Mouse (Mus musculus): Measurements from ENCODE around the gene Fam234a. TPM values are rescaled to one million over a fixed set of nuclear protein-coding genes. Genes with fewer than 3 reads are reported as not detected.

The Fam234a gene
- polyA plus RNA-seq, 2 experiments = 5.9 to 8.3 TPM

DNA sequence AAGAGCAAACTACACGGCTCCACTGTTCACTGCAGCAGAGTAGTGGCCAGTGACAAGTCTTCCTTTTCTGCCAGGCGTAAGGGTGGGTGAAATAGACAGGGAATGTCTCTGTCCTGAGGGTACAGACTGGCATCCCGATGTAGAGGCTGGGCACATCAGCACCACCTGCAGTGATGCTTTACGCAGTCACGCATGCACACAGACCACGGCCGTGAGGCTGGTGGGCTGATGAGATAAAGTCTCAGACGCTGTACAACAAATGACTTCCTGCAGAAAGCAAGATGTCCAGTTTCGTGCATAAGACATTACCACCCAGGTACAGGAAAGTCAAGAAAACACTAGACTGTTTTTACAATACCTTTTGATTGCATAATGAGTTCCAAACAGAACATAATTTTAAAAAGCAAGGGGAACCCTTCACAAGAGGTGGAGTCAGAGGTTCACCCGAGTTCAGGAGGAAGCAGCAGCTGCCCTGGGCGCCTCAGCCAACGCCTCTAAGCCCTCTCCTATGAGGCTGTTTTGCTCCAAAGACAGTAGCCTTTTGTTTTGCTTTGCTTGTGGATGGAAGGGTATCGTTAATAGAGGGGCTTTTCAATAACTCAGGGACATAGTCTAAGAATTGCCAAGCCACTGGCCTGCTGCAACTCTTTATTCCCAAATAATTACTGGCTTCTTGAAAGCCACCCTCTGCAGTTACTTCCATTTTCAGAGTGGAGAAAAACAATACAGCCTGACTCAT lies 8.8 kb downstream of the Fam234a start:
- H3K36me3 ChIP-seq (replicated peaks; ENCODE audit: control insufficient read depth, insufficient read depth, low read depth) = no peaks in the 10 kb centered on the region
- DNase-seq (ENCODE audit: low read depth in 3 of 3, low spot score in 3 of 3) (no peak), ATAC-seq (ENCODE audit: insufficient read depth) (no peak)
- TF ChIP-seq EP300 (IDR thresholded peaks at IDR 0.05; ENCODE audit: low read depth) (no peak), CTCF (IDR thresholded peaks at IDR 0.05; ENCODE audit: low read depth) (no peak)
- H3K9ac ChIP-seq (replicated peaks) = no peak overlapping the region
- H3K27ac ChIP-seq = no peak overlapping the region
- H3K27me3 ChIP-seq (ENCODE audit: control insufficient read depth, insufficient read depth, low read length) = no peaks in the 10 kb centered on the region
- whole genome bisulfite sequencing (ENCODE audit: insufficient replicate concordance) = 33% methylated on average over 13 of the region's 13 CpGs
- H3K9me3 ChIP-seq (ENCODE audit: control insufficient read depth, low read length) = no peaks in the 10 kb centered on the region
- peaks cover 9 to 24% of the 10 kb centered on the region in 2 experiments for H3K4me1 ChIP-seq (replicated peaks; ENCODE audit: control insufficient read depth in 2 of 2, insufficient read depth in 2 of 2, low read length in 1 of 2)
- H3K4me2 ChIP-seq (ENCODE audit: low read depth) = no peak overlapping the region
- no peak overlapping the region for H3K4me3 ChIP-seq (ENCODE audit: insufficient read depth in 1 of 2, low read depth in 2 of 2, low read length in 2 of 2)

GRCm38 (mm10) chr17:26234386-26234785 lies 9.7 kb downstream of the Fam234a start:
- H3K4me2 ChIP-seq (ENCODE audit: low read depth) = no peak overlapping the region
- DNase-seq (ENCODE audit: low read depth in 3 of 3, low spot score in 3 of 3) = no peak
- no peak overlapping the region for H3K4me3 ChIP-seq (ENCODE audit: insufficient read depth in 1 of 2, low read depth in 2 of 2, low read length in 2 of 2)
- WGBS (ENCODE audit: insufficient replicate concordance) = 82% methylated on average over 8 of the region's 8 CpGs
- no peak overlapping the region for H3K9ac ChIP-seq (replicated peaks)
- no peaks in the 10 kb centered on the region for H3K9me3 ChIP-seq (ENCODE audit: control insufficient read depth, low read length)
- ATAC-seq (ENCODE audit: insufficient read depth) = no peak
- H3K4me1 ChIP-seq (replicated peaks; ENCODE audit: control insufficient read depth in 2 of 2, insufficient read depth in 2 of 2, low read length in 1 of 2) = peaks cover 0 to 16% of the 10 kb centered on the region in 2 experiments; a peak in 3 of 4 replicates
- no peaks in the 10 kb centered on the region for H3K27me3 ChIP-seq (ENCODE audit: control insufficient read depth, insufficient read depth, low read length)
- H3K27ac ChIP-seq = no peak overlapping the region
- no peak for TF ChIP-seq CTCF (IDR thresholded peaks at IDR 0.05; ENCODE audit: low read depth)
- TF ChIP-seq EP300 (IDR thresholded peaks at IDR 0.05; ENCODE audit: low read depth) = no peak
- H3K36me3 ChIP-seq (replicated peaks; ENCODE audit: control insufficient read depth, insufficient read depth, low read depth) = no peaks in the 10 kb centered on the region

- no peak overlapping the region for H3K9ac ChIP-seq (replicated peaks)
- no peak overlapping the region for H3K27ac ChIP-seq
- no peaks in the 10 kb centered on the region for H3K27me3 ChIP-seq (ENCODE audit: control insufficient read depth, insufficient read depth, low read length)
- H3K4me3 ChIP-seq (ENCODE audit: insufficient read depth in 1 of 2, low read depth in 2 of 2, low read length in 2 of 2) = no peak overlapping the region
- H3K36me3 ChIP-seq (replicated peaks; ENCODE audit: control insufficient read depth, insufficient read depth, low read depth) = no peaks in the 10 kb centered on the region
- peaks cover 0 to 15% of the 10 kb centered on the region in 2 experiments; a peak in 3 of 4 replicates for H3K4me1 ChIP-seq (replicated peaks; ENCODE audit: control insufficient read depth in 2 of 2, insufficient read depth in 2 of 2, low read length in 1 of 2)
- TF ChIP-seq EP300 (IDR thresholded peaks at IDR 0.05; ENCODE audit: low read depth) (no peak), CTCF (IDR thresholded peaks at IDR 0.05; ENCODE audit: low read depth) (peak; percentile 74)
- WGBS (ENCODE audit: insufficient replicate concordance) = 60% methylated on average over 8 of the region's 8 CpGs
- H3K9me3 ChIP-seq (ENCODE audit: control insufficient read depth, low read length) = no peaks in the 10 kb centered on the region
- no peak overlapping the region for H3K4me2 ChIP-seq (ENCODE audit: low read depth)
- no peak for ATAC-seq (ENCODE audit: insufficient read depth)
- DNase-seq (ENCODE audit: low read depth in 3 of 3, low spot score in 3 of 3) = no peak
Measured at GRCm38 (mm10) chr17:26232863-26233262, 11.2 kb downstream of the Fam234a start.

DNA sequence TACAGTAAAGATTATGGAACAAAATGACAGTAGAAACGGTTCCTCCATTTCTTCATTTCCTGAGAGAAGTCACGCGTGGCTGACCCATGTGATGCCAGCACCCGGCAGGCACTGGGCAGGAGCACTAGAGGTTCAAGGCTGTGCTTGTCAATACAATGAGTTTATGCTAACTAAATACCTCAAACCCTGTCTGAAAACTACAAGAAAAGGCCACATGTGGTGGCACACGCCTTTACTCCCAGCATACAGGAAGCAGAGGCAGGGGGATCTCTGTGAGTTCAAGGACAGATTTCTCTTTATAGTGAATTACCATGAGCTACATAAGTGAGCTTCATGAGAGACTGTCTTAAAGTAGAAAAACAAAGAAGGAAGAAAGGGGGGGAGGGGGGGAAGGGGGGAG lies 12.9 kb downstream of the Fam234a start:
- Histone ChIP-seq H3K36me3 (replicated peaks; ENCODE audit: control insufficient read depth, insufficient read depth, low read depth) (no peaks in the 10 kb centered on the region), H3K9ac (replicated peaks) (no peak overlapping the region), H3K4me3 (ENCODE audit: insufficient read depth in 1 of 2, low read depth in 2 of 2, low read length in 2 of 2) (no peak overlapping the region), H3K4me1 (replicated peaks; ENCODE audit: control insufficient read depth in 2 of 2, insufficient read depth in 2 of 2, low read length in 1 of 2) (peaks cover 0 to 6% of the 10 kb centered on the region in 2 experiments; a peak in 1 of 4 replicates), H3K4me2 (ENCODE audit: low read depth) (no peak overlapping the region), H3K9me3 (ENCODE audit: control insufficient read depth, low read length) (no peaks in the 10 kb centered on the region), H3K27ac (no peak overlapping the region), H3K27me3 (ENCODE audit: control insufficient read depth, insufficient read depth, low read length) (no peaks in the 10 kb centered on the region)
- no peak for DNase-seq (ENCODE audit: low read depth in 3 of 3, low spot score in 3 of 3)
- no peak for ATAC-seq (ENCODE audit: insufficient read depth)
- WGBS (ENCODE audit: insufficient replicate concordance) = 72% methylated on average over 5 of the region's 5 CpGs
- no peak for TF ChIP-seq CTCF (IDR thresholded peaks at IDR 0.05; ENCODE audit: low read depth)
- no peak for TF ChIP-seq EP300 (IDR thresholded peaks at IDR 0.05; ENCODE audit: low read depth)

GRCm38 (mm10) chr17:26229776-26230175 lies 14.3 kb downstream of the Fam234a start:
- no peak for DNase-seq (ENCODE audit: low read depth in 3 of 3, low spot score in 3 of 3)
- Histone ChIP-seq H3K4me2 (ENCODE audit: low read depth) (no peak overlapping the region), H3K4me1 (replicated peaks; ENCODE audit: control insufficient read depth in 2 of 2, insufficient read depth in 2 of 2, low read length in 1 of 2) (no peaks in the 10 kb centered on the region), H3K27ac (no peak overlapping the region), H3K9me3 (ENCODE audit: control insufficient read depth, low read length) (no peaks in the 10 kb centered on the region), H3K4me3 (ENCODE audit: insufficient read depth in 1 of 2, low read depth in 2 of 2, low read length in 2 of 2) (no peak overlapping the region), H3K36me3 (replicated peaks; ENCODE audit: control insufficient read depth, insufficient read depth, low read depth) (no peaks in the 10 kb centered on the region), H3K9ac (replicated peaks) (no peak overlapping the region), H3K27me3 (ENCODE audit: control insufficient read depth, insufficient read depth, low read length) (no peaks in the 10 kb centered on the region)
- TF ChIP-seq CTCF (IDR thresholded peaks at IDR 0.05; ENCODE audit: low read depth) = no peak
- TF ChIP-seq EP300 (IDR thresholded peaks at IDR 0.05; ENCODE audit: low read depth) = no peak
- 52% methylated on average over 5 of the region's 5 CpGs for WGBS (ENCODE audit: insufficient replicate concordance)
- no peak for ATAC-seq (ENCODE audit: insufficient read depth)
